Mouse (Mus musculus): ENCODE measurements around the gene Lman1l. TPM values are rescaled to one million over a fixed set of nuclear protein-coding genes. Genes with fewer than 3 reads are reported as not detected.

Lman1l gene
- polyA plus RNA-seq, 1 experiment from 2014 or later = not detected

DNA sequence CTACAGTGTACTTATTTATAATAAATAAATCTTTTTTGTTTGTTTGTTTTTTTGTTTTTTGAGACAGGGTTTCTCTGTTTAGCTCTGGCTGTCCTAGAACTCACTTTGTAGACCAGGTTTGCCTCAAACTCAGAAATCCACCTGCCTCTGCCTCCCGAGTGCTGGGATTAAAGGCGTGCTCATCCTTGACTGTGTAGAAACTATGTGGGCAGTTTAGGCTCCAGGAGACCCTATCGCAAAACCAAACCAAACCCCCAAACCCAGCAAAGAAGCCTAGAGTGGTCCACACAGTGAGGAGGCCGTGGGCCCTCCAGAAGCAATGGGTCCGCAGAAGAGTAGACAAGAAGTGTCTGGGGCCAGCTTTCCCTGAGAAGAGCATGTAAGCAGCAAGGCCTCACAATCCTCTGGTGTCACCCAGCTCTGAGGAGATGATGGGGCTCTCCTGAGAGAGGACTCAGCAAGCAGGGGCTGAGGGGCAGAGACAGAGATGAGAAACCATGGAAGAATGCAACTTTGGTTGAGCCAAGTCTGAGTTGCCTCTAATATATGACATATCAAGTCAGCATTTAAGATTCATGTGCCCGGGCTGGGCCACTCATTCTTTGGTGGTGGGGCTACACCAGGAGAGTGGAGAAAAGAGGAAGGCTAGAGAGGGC lies 29.7 kb upstream of the Lman1l start:
- 89% methylated on average over 6 of the region's 6 CpGs for WGBS
- peak overlapping the region; percentile 45; the same call in 1 of the 2 replicates for H3K27ac ChIP-seq (ENCODE audit: low read length)
- H3K4me1 ChIP-seq (ENCODE audit: control insufficient read depth, insufficient read depth, low read length) = peaks cover 34% of the 10 kb centered on the region
- no peak overlapping the region for H3K4me2 ChIP-seq (ENCODE audit: low read depth, low read length)
- H3K9me3 ChIP-seq (ENCODE audit: control insufficient read depth, low read length) = no peaks in the 10 kb centered on the region
- ATAC-seq = no peak
- no peak overlapping the region for H3K9ac ChIP-seq (ENCODE audit: low read depth, low read length)
- no peak overlapping the region for H3K4me3 ChIP-seq (ENCODE audit: low read length)
- H3K36me3 ChIP-seq (ENCODE audit: control insufficient read depth, insufficient read depth, low read length) = no peaks in the 10 kb centered on the region
- no peaks in the 10 kb centered on the region for H3K27me3 ChIP-seq (replicated peaks; ENCODE audit: control insufficient read depth, insufficient read depth, low read length)

DNA sequence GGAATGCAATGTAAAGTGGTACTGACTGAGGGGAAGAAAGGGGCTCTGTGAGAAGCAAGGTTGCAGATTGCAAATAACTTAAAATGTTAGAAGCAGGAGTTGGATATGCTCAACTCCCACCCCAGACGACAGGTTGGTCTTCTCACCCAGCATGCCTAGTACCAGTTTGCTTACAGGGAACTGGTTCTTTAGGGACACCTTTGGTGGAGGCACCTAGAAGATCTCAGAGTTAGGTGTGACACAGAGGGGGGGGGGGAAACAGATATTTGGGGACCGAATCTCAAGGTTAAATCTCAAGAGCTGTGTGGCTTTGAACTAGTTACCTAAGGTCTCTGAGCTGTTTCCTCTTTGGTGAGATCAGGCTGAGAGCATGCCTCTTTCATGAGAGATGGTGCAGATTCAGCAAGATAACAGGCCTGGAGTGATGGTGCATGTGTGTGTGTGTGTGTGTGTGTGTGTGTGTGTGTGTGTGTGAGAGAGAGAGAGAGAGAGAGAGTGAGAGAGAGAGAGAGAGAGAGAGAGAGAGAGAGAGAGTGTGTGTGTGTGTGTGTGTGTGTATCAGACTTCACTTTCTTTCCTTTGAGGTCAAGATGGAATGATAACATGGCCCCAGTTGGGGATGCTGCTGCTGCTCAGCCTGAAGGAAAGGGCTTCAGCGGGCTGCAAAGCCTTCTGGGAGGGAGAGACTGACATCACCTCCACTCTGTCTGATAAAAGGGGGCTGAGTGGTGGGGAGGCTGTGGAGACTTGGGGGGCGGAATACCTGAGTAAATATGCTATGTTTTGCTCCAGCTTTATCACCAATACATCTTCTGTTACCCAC lies 26.9 kb upstream of the Lman1l start:
- H3K4me3 ChIP-seq (ENCODE audit: low read length) = no peak overlapping the region
- WGBS = 59% methylated on average over 4 of the region's 4 CpGs
- no peaks in the 10 kb centered on the region for H3K9me3 ChIP-seq (ENCODE audit: control insufficient read depth, low read length)
- H3K27me3 ChIP-seq (replicated peaks; ENCODE audit: control insufficient read depth, insufficient read depth, low read length) = no peaks in the 10 kb centered on the region
- peak overlapping the region; percentile 61 for H3K27ac ChIP-seq (ENCODE audit: low read length)
- H3K4me2 ChIP-seq (ENCODE audit: low read depth, low read length) = no peak overlapping the region
- no peaks in the 10 kb centered on the region for H3K36me3 ChIP-seq (ENCODE audit: control insufficient read depth, insufficient read depth, low read length)
- H3K4me1 ChIP-seq (ENCODE audit: control insufficient read depth, insufficient read depth, low read length) = peaks cover 41% of the 10 kb centered on the region
- no peak for ATAC-seq
- H3K9ac ChIP-seq (ENCODE audit: low read depth, low read length) = no peak overlapping the region

DNA sequence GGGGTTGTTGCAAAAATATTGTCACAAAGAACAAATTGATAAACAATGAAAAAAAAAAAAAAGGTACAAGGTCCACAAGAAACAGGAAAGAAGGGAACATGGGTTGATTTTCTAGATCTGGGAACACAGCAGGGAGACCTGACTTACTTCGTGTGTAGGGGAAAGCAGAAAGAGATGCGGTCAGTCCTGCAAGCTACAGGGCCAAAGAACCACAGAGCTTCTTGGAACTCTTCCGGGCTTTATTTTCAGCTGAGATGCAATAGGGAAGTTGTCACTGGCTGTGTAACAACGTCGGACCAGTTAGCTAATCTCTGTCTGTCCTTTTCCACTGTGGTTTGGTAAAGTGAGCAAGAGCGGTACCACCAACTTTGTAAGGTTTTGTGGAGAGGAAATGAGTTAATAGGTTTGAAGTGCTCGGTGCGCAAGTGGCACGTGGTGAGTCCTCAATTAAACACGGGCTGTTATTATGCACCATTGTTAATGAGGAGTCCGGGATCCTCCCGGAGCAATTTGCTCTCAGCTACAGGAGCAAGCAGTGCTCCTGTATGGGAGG lies 26.1 kb upstream of the Lman1l start:
- Histone ChIP-seq H3K4me1 (ENCODE audit: control insufficient read depth, insufficient read depth, low read length) (peaks cover 50% of the 10 kb centered on the region), H3K4me2 (ENCODE audit: low read depth, low read length) (no peak overlapping the region), H3K9ac (ENCODE audit: low read depth, low read length) (no peak overlapping the region), H3K4me3 (ENCODE audit: low read length) (no peak overlapping the region), H3K27ac (ENCODE audit: low read length) (peak overlapping the region; percentile 38), H3K9me3 (ENCODE audit: control insufficient read depth, low read length) (no peaks in the 10 kb centered on the region), H3K27me3 (replicated peaks; ENCODE audit: control insufficient read depth, insufficient read depth, low read length) (no peaks in the 10 kb centered on the region), H3K36me3 (ENCODE audit: control insufficient read depth, insufficient read depth, low read length) (peaks cover 2% of the 10 kb centered on the region; the same call in 1 of the 2 replicates)
- no peak for ATAC-seq
- WGBS = 68% methylated on average over 12 of the region's 12 CpGs

DNA sequence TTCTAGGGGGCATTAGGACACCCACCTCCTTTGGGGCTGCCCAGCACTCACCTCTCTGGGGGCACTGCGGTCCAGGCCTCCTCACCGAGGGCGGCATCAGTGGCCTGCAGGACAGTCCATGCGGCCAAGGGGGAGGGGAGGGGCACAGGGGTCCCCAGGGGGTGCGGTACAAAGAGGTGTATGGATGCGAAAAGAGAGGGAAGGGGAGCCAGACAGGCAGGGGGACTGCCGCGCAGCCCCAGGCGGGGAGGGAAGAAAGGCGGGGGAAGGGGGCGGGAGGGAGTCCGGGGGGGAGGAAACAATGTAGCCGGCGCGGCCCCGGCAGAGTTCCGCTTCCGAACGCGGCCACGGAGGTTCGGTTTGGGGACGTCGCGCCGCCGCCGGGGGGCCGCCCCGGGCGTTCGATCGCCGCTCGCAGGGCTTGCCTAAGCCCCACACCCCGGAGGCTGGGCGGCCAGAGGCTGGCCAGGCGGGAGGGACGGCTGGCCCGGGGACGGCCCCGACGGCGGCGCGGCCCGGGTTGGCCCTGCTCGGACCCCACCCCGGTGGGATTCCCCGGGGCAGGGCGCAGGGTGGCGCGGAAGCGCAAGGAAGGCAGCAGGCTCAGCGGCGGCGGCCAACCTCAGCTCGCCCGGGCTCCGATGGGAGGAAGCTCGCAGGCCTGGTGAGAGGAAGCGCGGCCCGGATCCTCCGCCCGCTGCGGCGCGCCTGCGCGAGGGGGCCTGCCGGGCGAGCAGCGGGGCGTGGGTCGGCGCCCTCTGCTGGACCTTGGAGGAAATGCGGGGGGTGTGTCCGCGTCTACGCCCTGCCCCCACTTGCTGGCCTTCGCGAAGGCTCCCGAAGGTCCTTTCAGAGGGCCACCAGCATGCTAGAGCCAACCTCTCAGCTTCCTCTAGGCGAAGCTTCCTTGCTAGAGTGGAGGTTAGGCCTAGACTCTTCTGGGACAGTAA lies 24.6 kb upstream of the Lman1l start:
- Histone ChIP-seq H3K27me3 (replicated peaks; ENCODE audit: control insufficient read depth, insufficient read depth, low read length) (no peaks in the 10 kb centered on the region), H3K4me3 (ENCODE audit: low read length) (peak overlapping the region; percentile 96), H3K4me1 (ENCODE audit: control insufficient read depth, insufficient read depth, low read length) (peaks cover 52% of the 10 kb centered on the region), H3K36me3 (ENCODE audit: control insufficient read depth, insufficient read depth, low read length) (peaks cover 2% of the 10 kb centered on the region; the same call in 1 of the 2 replicates), H3K9ac (ENCODE audit: low read depth, low read length) (peak overlapping the region; percentile 99), H3K9me3 (ENCODE audit: control insufficient read depth, low read length) (no peaks in the 10 kb centered on the region), H3K27ac (ENCODE audit: low read length) (peak overlapping the region; percentile 98), H3K4me2 (ENCODE audit: low read depth, low read length) (peak overlapping the region; percentile 85)
- peak; percentile 81 for ATAC-seq
- under 1% methylated on average over 84 of the region's 85 CpGs for WGBS

DNA sequence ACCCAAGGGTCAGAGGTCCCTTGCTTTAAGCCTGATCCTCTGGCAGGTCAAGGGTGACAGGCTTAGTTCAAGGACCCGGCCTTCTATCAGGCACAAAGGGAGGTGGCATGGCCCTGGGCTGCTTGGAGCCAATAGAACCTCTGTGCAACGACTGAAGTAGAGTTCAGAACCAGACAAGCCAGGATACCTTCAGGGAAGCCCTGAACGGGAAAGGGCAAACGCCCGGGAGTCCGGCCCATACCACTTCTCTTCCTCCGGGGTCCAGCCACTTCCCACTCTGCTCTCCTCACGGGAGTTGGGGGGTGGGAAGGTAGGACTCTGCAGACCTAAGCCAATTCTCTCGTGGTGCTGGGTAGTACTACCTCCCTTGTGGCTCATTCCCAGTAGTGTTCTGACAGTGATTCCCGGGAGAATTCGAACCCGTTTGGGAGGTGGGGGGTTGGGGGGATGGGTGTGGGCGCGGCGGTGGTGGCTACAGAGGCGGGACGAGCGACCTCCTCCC lies 23.9 kb upstream of the Lman1l start:
- H3K4me2 ChIP-seq (ENCODE audit: low read depth, low read length) = peak overlapping the region; percentile 85
- ATAC-seq = no peak
- 0% methylated on average over 18 of the region's 18 CpGs for WGBS
- H3K36me3 ChIP-seq (ENCODE audit: control insufficient read depth, insufficient read depth, low read length) = peaks cover 2% of the 10 kb centered on the region; the same call in 1 of the 2 replicates
- peaks cover 59% of the 10 kb centered on the region for H3K4me1 ChIP-seq (ENCODE audit: control insufficient read depth, insufficient read depth, low read length)
- peak overlapping the region; percentile 96 for H3K4me3 ChIP-seq (ENCODE audit: low read length)
- no peaks in the 10 kb centered on the region for H3K9me3 ChIP-seq (ENCODE audit: control insufficient read depth, low read length)
- H3K27me3 ChIP-seq (replicated peaks; ENCODE audit: control insufficient read depth, insufficient read depth, low read length) = no peaks in the 10 kb centered on the region
- peak overlapping the region; percentile 99 for H3K9ac ChIP-seq (ENCODE audit: low read depth, low read length)
- H3K27ac ChIP-seq (ENCODE audit: low read length) = peak overlapping the region; percentile 98

DNA sequence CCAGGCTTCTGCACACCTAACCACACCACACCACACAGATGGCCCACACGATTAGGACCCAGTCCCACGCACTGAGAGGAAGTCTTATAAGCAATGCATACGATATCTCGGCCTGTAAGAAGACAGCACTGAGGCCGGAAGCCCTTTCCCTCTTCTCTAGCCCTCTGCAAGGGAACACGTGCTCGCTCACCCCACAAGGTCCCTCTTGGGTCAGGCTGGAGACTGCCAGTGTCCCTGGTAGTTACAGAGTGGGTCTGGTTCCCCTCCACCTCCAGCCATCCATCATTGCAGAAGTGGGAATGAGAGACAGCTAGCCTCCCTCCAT lies 23.2 kb upstream of the Lman1l start:
- Histone ChIP-seq H3K27me3 (replicated peaks; ENCODE audit: control insufficient read depth, insufficient read depth, low read length) (no peaks in the 10 kb centered on the region), H3K36me3 (ENCODE audit: control insufficient read depth, insufficient read depth, low read length) (peaks cover 2% of the 10 kb centered on the region; the same call in 1 of the 2 replicates), H3K4me2 (ENCODE audit: low read depth, low read length) (peak overlapping the region; percentile 85), H3K9me3 (ENCODE audit: control insufficient read depth, low read length) (no peaks in the 10 kb centered on the region), H3K9ac (ENCODE audit: low read depth, low read length) (peak overlapping the region; percentile 99), H3K4me3 (ENCODE audit: low read length) (peak overlapping the region; percentile 96), H3K27ac (ENCODE audit: low read length) (peak overlapping the region; percentile 98), H3K4me1 (ENCODE audit: control insufficient read depth, insufficient read depth, low read length) (peaks cover 65% of the 10 kb centered on the region)
- 27% methylated on average over 7 of the region's 7 CpGs for WGBS
- ATAC-seq = no peak

DNA sequence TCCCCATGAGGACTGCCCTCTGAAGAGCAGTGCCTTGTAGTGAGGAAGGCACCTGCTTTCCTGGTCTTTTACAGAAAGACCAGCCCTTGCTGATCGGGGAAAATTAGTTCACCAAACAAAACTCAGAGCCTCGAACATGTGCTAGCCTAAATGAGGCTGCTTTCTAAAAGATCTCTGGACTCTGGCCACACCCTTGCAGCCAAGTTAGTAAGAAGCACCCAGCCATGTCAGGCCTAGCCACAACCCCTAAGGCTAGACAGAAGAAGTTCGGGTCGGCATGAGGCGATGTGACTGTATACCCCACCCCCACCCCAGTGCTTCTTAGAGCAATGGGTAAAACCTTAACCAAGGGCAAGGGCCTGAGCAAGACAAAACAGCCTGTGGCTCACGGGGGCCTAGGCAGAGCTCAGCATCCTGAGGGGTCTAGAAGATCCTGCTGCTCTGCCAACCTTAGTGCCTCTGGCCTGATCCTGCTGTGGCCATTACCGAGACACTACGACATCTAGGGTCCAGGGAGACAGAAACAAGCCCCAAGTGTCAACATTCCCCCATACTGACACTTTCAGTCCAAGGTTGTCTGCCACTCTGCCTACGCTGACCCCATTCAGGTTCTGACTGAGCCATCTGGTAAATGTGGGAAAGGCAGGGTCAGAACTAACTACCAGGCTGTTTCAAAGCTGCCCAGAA lies 22.7 kb upstream of the Lman1l start:
- Histone ChIP-seq H3K9ac (ENCODE audit: low read depth, low read length) (peak overlapping the region; percentile 99), H3K4me3 (ENCODE audit: low read length) (peak overlapping the region; percentile 96), H3K4me1 (ENCODE audit: control insufficient read depth, insufficient read depth, low read length) (peaks cover 66% of the 10 kb centered on the region), H3K27me3 (replicated peaks; ENCODE audit: control insufficient read depth, insufficient read depth, low read length) (no peaks in the 10 kb centered on the region), H3K4me2 (ENCODE audit: low read depth, low read length) (peak overlapping the region; percentile 85), H3K9me3 (ENCODE audit: control insufficient read depth, low read length) (no peaks in the 10 kb centered on the region), H3K36me3 (ENCODE audit: control insufficient read depth, insufficient read depth, low read length) (peaks cover 2% of the 10 kb centered on the region; the same call in 1 of the 2 replicates), H3K27ac (ENCODE audit: low read length) (peak overlapping the region; percentile 98)
- ATAC-seq = no peak
- WGBS = 58% methylated on average over 9 of the region's 9 CpGs

DNA sequence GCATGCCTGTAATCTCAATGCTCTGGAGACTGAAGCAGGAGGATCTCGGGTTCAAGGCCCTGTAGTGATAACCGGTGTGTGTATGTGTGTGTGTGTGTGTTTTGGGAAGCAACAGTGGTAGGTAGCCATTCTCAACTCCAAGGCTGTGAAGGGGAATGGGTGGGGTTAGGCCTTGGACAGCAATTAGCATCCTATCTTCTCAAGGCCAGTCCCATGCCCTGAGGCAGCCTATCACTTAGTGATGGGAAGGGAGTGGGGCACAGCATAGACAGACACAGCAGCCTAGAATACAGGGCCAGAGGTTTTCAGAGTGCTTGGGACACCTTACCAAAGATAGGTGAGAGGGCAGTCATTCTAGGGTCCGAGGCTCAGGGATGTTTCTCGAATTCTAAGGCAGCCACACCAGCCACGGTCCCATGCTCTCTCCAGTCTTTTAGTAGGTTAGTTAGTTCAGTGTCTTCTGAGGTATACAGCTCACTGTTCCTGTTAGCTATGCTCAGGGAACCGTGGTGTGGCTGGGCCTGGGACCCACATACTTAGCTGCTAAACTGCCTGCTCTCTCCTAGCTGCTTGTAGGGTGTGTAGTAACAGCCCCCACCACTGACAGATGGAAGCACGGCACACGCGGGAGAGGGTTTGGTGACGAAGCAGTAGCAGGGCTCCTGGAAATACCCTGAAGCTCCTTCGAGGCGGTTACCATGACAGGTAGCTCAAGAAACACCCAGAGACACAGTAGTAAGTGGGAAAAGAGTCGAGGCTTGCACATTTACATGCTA lies 21.4 kb upstream of the Lman1l start:
- Histone ChIP-seq H3K4me1 (ENCODE audit: control insufficient read depth, insufficient read depth, low read length) (peaks cover 76% of the 10 kb centered on the region), H3K27ac (ENCODE audit: low read length) (peak overlapping the region; percentile 98), H3K36me3 (ENCODE audit: control insufficient read depth, insufficient read depth, low read length) (peaks cover 2% of the 10 kb centered on the region; the same call in 1 of the 2 replicates)

More for the DNA sequence above, 21.4 kb upstream of the Lman1l start:
- H3K4me3 ChIP-seq (ENCODE audit: low read length) = no peak overlapping the region
- ATAC-seq = no peak
- no peaks in the 10 kb centered on the region for H3K27me3 ChIP-seq (replicated peaks; ENCODE audit: control insufficient read depth, insufficient read depth, low read length)
- WGBS = 81% methylated on average over 13 of the region's 13 CpGs
- H3K9ac ChIP-seq (ENCODE audit: low read depth, low read length) = peak overlapping the region; percentile 99
- no peak overlapping the region; the same call in 1 of the 2 replicates for H3K4me2 ChIP-seq (ENCODE audit: low read depth, low read length)
- H3K9me3 ChIP-seq (ENCODE audit: control insufficient read depth, low read length) = no peaks in the 10 kb centered on the region
